Mouse (Mus musculus): Measurements from ENCODE around the gene Gm20517.

Gene Gm20517

GRCm38 (mm10) chr17:47625088-47625487 is 13.7 kb downstream of the Gm20517 start:
- in situ Hi-C loops (cut with MboI, MseI): no loop called here

- in situ Hi-C loops (cut with MboI, MseI): no loop called here
These were observed 14.6 kb downstream of the Gm20517 start for GRCm38 (mm10) chr17:47626031-47626430.

- in situ Hi-C loops (cut with MboI, MseI): no loop called here
These were observed 16.4 kb downstream of the Gm20517 start for GRCm38 (mm10) chr17:47627791-47628190.

- in situ Hi-C loops (cut with MboI, MseI): no loop called here
These were observed 17.7 kb downstream of the Gm20517 start for GRCm38 (mm10) chr17:47628851-47629676.

- in situ Hi-C loops (cut with MboI, MseI): loop anchor here (5.0 kb wide), 1 partner anchor 52 kb away; no protein-coding TSS in a partner anchor
These were observed 18.6 kb downstream of the Gm20517 start for GRCm38 (mm10) chr17:47629717-47630677.

- in situ Hi-C loops (cut with MboI, MseI): loop anchor here (5.0 kb wide), 1 partner anchor 52 kb away; no protein-coding TSS in a partner anchor
These were observed 19.3 kb downstream of the Gm20517 start, which contains the start of gene Usp49 for GRCm38 (mm10) chr17:47630678-47631065. Gene Usp49, plus strand, starts transcription at chr17:47630690.

GRCm38 (mm10) chr17:47632181-47632840 is 20.9 kb downstream of the Gm20517 start:
- in situ Hi-C loops (cut with MboI, MseI): loop anchor here (5.0 kb wide), 1 partner anchor 50 kb away; no protein-coding TSS in a partner anchor

- in situ Hi-C loops (cut with MboI, MseI): loop anchor here (5.0 kb wide), 1 partner anchor 48 kb away; no protein-coding TSS in a partner anchor
These were observed 22.8 kb downstream of the Gm20517 start for GRCm38 (mm10) chr17:47633999-47634770.

- in situ Hi-C loops (cut with MboI, MseI): no loop called here
These were observed 31.6 kb downstream of the Gm20517 start for GRCm38 (mm10) chr17:47642992-47643391.

GRCm38 (mm10) chr17:47646683-47647082 is 35.3 kb downstream of the Gm20517 start:
- in situ Hi-C loops (cut with MboI, MseI): no loop called here

- in situ Hi-C loops (cut with MboI, MseI): no loop called here
These were observed 37.6 kb downstream of the Gm20517 start for GRCm38 (mm10) chr17:47648966-47649365.

- in situ Hi-C loops (cut with MboI, MseI): loop anchor here (10.0 kb wide), 1 partner anchor 593 kb away; the partner anchor contains the start of gene Trem3
These were observed 40.6 kb downstream of the Gm20517 start for GRCm38 (mm10) chr17:47651953-47652352.

GRCm38 (mm10) chr17:47654346-47654745 is 43.0 kb downstream of the Gm20517 start:
- in situ Hi-C loops (cut with MboI, MseI): loop anchor here (10.0 kb wide), 1 partner anchor 590 kb away; the partner anchor contains the start of gene Trem3

GRCm38 (mm10) chr17:47655697-47656096 is 44.3 kb downstream of the Gm20517 start:
- in situ Hi-C loops (cut with MboI, MseI): loop anchor here (10.0 kb wide), 1 partner anchor 589 kb away; the partner anchor contains the start of gene Trem3

GRCm38 (mm10) chr17:47657901-47658300 is 46.5 kb downstream of the Gm20517 start:
- in situ Hi-C loops (cut with MboI, MseI): loop anchor here (10.0 kb wide), 1 partner anchor 587 kb away; the partner anchor contains the start of gene Trem3

GRCm38 (mm10) chr17:47658741-47659243 is 47.4 kb downstream of the Gm20517 start:
- in situ Hi-C loops (cut with MboI, MseI): loop anchor here (10.0 kb wide), 1 partner anchor 586 kb away; the partner anchor contains the start of gene Trem3

GRCm38 (mm10) chr17:47663009-47663713 is 51.8 kb downstream of the Gm20517 start:
- in situ Hi-C loops (cut with MboI, MseI): no loop called here

- in situ Hi-C loops (cut with MboI, MseI): no loop called here
These were observed 53.1 kb downstream of the Gm20517 start for GRCm38 (mm10) chr17:47664474-47664873.

- in situ Hi-C loops (cut with MboI, MseI): no loop called here
These were observed 57.8 kb downstream of the Gm20517 start for GRCm38 (mm10) chr17:47669166-47669565.
